Mouse (Mus musculus): ENCODE measurements around the gene 4930524N10Rik. TPM values are rescaled to one million over a fixed set of nuclear protein-coding genes. Genes with fewer than 3 reads are reported as not detected.

Gene 4930524N10Rik
- polyA plus RNA-seq (2015; fragmentation: Nextera tagmentation; extraction: Ambion mirVana), result not detected in 2 replicates

DNA sequence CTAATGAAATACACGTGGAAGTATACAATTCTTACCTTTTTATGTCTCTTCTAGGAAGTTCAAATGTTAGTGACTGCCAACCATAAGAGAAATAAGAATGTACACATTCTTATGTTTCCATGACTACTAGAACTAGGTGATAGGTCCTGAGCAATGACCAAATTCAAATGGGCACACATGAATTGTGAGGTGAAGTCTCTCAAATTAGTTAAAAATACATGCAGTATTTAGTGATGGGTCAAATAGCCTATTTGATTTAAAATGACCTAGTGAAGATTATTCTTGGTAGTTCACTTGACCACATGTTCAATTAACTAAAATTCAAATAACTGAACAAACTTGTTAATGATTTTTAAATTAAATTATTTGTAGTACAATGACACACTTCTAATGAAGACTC lies at the start of gene 4930524N10Rik:
TSS of gene 4930524N10Rik (minus strand) at position 101 of the 400 bp plus-strand sequence.
- 23% methylated on average over 1 of the region's 1 CpGs for WGBS
- no peaks in the 10 kb centered on the region for H3K9me3 ChIP-seq
- no peaks in the 10 kb centered on the region for H3K27me3 ChIP-seq
- H3K4me1 ChIP-seq, result no peaks in the 10 kb centered on the region
- H3K4me3 ChIP-seq, result no peak within 1 kb of the TSS
- H3K36me3 ChIP-seq, result no peaks in the 10 kb centered on the region
- H3K4me2 ChIP-seq, result no peak within 1 kb of the TSS
- no peak within 1 kb of the TSS for H3K27ac ChIP-seq
- ATAC-seq (ENCODE audit: insufficient number of reproducible peaks, insufficient read depth, low FRiP score, low TSS enrichment, low read depth), result no peak
- no peak within 1 kb of the TSS for H3K9ac ChIP-seq

DNA sequence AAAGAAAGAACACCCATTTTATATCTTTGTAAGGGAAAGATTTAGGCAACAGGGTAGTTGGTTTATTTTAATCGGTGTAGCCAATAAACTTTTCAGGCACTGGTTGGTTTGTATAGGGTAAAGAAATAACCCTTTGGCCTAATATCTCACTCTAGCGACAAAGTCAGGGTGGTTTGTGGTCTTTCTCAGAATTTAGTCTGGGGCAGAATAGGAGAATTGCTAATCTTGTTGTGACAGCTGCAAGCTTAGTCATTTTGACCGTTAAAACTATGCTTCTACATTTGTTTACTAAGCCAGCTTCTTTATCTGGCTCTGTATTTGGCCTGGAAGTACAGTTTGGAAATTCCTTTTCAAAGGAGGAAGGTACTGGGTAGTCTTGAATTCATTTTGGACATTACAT lies 6.8 kb upstream of the 4930524N10Rik start:
- no peak for ATAC-seq (ENCODE audit: insufficient number of reproducible peaks, insufficient read depth, low FRiP score, low TSS enrichment, low read depth)
- no peak overlapping the region for H3K9ac ChIP-seq
- H3K9me3 ChIP-seq, result no peaks in the 10 kb centered on the region
- H3K27me3 ChIP-seq, result no peaks in the 10 kb centered on the region
- WGBS, result 80% methylated on average over 3 of the region's 3 CpGs
- no peaks in the 10 kb centered on the region for H3K4me1 ChIP-seq
- no peaks in the 10 kb centered on the region for H3K36me3 ChIP-seq
- no peak overlapping the region for H3K27ac ChIP-seq
- no peak overlapping the region for H3K4me2 ChIP-seq
- no peak overlapping the region for H3K4me3 ChIP-seq

DNA sequence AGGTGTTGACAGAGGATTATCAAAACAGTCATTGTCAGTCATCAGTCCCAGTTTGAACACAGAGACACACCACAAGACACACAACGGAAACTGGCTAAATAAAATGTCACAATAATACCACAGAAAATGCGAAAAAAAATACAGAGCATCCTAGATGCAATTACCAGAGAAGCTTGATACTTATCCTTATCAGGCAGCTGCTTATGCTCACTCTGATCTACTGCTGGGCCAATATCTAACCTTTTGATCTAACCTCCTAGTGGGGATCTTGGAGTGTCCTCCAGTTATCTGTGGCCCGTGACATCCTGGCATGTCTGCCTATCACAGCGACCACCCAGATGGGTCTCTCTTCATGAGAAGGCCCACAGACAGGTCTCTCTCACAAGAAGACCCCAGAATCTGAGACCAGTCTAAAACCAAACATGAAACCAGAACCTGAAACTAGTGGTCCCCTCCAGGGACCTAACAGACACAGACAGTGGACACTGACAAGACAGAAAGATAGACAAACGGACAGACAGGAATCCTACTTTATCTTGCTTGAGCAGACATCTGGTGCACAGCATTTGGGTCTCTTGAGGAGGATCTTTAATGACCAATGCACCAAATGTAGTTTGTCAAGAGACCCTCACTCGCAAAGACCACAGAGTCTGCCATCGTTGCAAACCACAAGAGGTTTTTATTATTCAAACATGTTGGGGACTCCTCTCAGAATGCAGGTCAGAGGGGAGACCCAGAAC lies 6.3 kb upstream of the 4930524N10Rik start:
- H3K4me2 ChIP-seq, result no peak overlapping the region
- no peaks in the 10 kb centered on the region for H3K4me1 ChIP-seq
- H3K4me3 ChIP-seq, result no peak overlapping the region
- WGBS, result 83% methylated on average over 7 of the region's 7 CpGs
- H3K9ac ChIP-seq, result no peak overlapping the region
- no peaks in the 10 kb centered on the region for H3K9me3 ChIP-seq
- no peaks in the 10 kb centered on the region for H3K27me3 ChIP-seq
- no peak for ATAC-seq (ENCODE audit: insufficient number of reproducible peaks, insufficient read depth, low FRiP score, low TSS enrichment, low read depth)
- no peaks in the 10 kb centered on the region for H3K36me3 ChIP-seq
- H3K27ac ChIP-seq, result no peak overlapping the region

DNA sequence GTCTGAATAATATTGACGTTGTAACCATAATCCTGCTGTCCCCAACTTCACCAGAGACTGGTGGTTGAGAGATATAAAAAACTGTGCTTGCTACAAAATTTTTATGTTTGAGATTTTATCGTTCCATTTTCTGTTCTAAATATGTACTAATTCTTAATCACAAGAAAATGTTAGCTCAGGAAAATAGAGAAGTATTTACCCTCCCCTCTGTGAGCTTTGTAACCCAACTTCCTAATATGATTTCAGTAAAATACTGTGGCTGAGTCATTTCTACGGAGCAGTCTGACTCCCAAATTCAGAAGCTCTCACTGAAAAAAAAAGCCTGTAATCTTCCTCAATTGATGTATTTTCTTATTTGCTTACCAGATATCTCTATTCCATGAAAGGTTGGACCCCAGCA lies 4.7 kb upstream of the 4930524N10Rik start:
- H3K27ac ChIP-seq, result no peak overlapping the region
- no peak overlapping the region for H3K4me2 ChIP-seq
- H3K4me1 ChIP-seq, result no peaks in the 10 kb centered on the region
- ATAC-seq (ENCODE audit: insufficient number of reproducible peaks, insufficient read depth, low FRiP score, low TSS enrichment, low read depth), result no peak
- H3K9me3 ChIP-seq, result no peaks in the 10 kb centered on the region
- H3K9ac ChIP-seq, result no peak overlapping the region
- WGBS, result 76% methylated on average over 3 of the region's 3 CpGs
- H3K27me3 ChIP-seq, result no peaks in the 10 kb centered on the region
- no peaks in the 10 kb centered on the region for H3K36me3 ChIP-seq
- no peak overlapping the region for H3K4me3 ChIP-seq

Other genes starting within 250 kb of the 4930524N10Rik start
- gene Gm15140, start 222.7 kb downstream of the 4930524N10Rik start, polyA plus RNA-seq (2015; fragmentation: Nextera tagmentation; extraction: Ambion mirVana), result not detected in 2 replicates
- not detected in 2 replicates for gene Samt4, start 138.6 kb upstream of the 4930524N10Rik start, polyA plus RNA-seq (2015; fragmentation: Nextera tagmentation; extraction: Ambion mirVana)
- gene Samt2, start 236.0 kb upstream of the 4930524N10Rik start, polyA plus RNA-seq (2015; fragmentation: Nextera tagmentation; extraction: Ambion mirVana), result not detected in 2 replicates

Data from embryonic facial prominence, embryonic 13.5 days (tissue).